Mouse (Mus musculus): ENCODE data around the gene Alg9. TPM values are rescaled to one million over a fixed set of nuclear protein-coding genes. Genes with fewer than 3 reads are reported as not detected.

Gene Alg9
- polyA plus RNA-seq, 1 experiment from 2014 or later = 50.3 TPM

GRCm38 (mm10) chr9:50884093-50884492 lies 109.3 kb downstream of the Alg9 start:
- no peak overlapping the region for H3K9ac ChIP-seq (replicated peaks)

GRCm38 (mm10) chr9:50884741-50885599 lies 110.2 kb downstream of the Alg9 start:
- ATAC-seq (replicated peaks) = 0 out of 2 replicates have a peak, but pooled peaks have one; percentile 23

More at GRCm38 (mm10) chr9:50884093-50884492, 109.3 kb downstream of the Alg9 start:
- Histone ChIP-seq H3K27ac (replicated peaks) (no peak overlapping the region), H3K4me2 (replicated peaks) (no peak overlapping the region), H3K36me3 (peaks cover 26% of the 10 kb centered on the region), H3K4me3 (no peak overlapping the region), H3K9me3 (no peaks in the 10 kb centered on the region), H3K27me3 (no peaks in the 10 kb centered on the region), H3K4me1 (peaks cover 22% of the 10 kb centered on the region)
- WGBS = 79% methylated on average over 8 of the region's 8 CpGs
- no peak for ATAC-seq (replicated peaks)

GRCm38 (mm10) chr9:50885600-50885987 lies 110.8 kb downstream of the Alg9 start:
- H3K27ac ChIP-seq (replicated peaks) = 0 out of 2 replicates have a peak overlapping the region, but pooled peaks have one; percentile 37

More at GRCm38 (mm10) chr9:50884741-50885599, 110.2 kb downstream of the Alg9 start:
- H3K9me3 ChIP-seq = no peaks in the 10 kb centered on the region
- WGBS = 72% methylated on average over 10 of the region's 10 CpGs
- no peaks in the 10 kb centered on the region for H3K27me3 ChIP-seq
- H3K27ac ChIP-seq (replicated peaks) = 0 out of 2 replicates have a peak overlapping the region, but pooled peaks have one; percentile 43
- no peak overlapping the region for H3K4me2 ChIP-seq (replicated peaks)
- H3K4me1 ChIP-seq = peaks cover 22% of the 10 kb centered on the region
- H3K9ac ChIP-seq (replicated peaks) = no peak overlapping the region
- H3K36me3 ChIP-seq = peaks cover 17% of the 10 kb centered on the region
- no peak overlapping the region for H3K4me3 ChIP-seq

GRCm38 (mm10) chr9:50886870-50887269 lies 112.1 kb downstream of the Alg9 start:
- 95% methylated on average over 1 of the region's 1 CpGs for WGBS
- no peak overlapping the region for H3K9ac ChIP-seq (replicated peaks)
- ATAC-seq (replicated peaks) = no peak

More at GRCm38 (mm10) chr9:50885600-50885987, 110.8 kb downstream of the Alg9 start:
- Histone ChIP-seq H3K4me2 (replicated peaks) (no peak overlapping the region), H3K4me3 (no peak overlapping the region), H3K4me1 (peaks cover 22% of the 10 kb centered on the region), H3K9ac (replicated peaks) (no peak overlapping the region), H3K36me3 (peaks cover 11% of the 10 kb centered on the region; the same call in 1 of the 2 replicates), H3K27me3 (no peaks in the 10 kb centered on the region), H3K9me3 (no peaks in the 10 kb centered on the region)
- no peak for ATAC-seq (replicated peaks)
- 76% methylated on average over 1 of the region's 1 CpGs for WGBS

DNA sequence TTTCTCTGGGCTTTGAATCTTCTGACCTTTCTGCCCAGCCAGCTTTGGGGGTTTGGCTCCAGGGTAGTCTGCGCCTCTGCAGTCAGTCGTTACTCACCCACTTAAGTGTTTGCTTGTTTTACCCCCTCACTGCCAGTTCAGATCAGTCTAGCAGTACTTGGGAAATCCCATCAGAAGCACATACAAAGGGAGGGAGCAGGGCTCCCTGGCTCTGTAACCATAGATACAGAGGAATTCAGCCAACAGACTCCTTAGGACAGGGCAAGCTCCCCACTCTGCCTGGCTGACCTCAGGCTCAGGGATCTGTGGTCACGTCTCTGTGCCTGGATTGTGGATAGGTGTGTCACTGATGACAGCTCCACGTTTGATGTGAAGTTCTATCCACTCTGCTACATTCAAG lies 112.5 kb downstream of the Alg9 start:
- peaks cover 22% of the 10 kb centered on the region for H3K4me1 ChIP-seq
- no peak overlapping the region for H3K4me3 ChIP-seq
- H3K4me2 ChIP-seq (replicated peaks) = no peak overlapping the region
- no peak for ATAC-seq (replicated peaks)
- H3K36me3 ChIP-seq = no peaks in the 10 kb centered on the region; the same call in 1 of the 2 replicates
- H3K9ac ChIP-seq (replicated peaks) = no peak overlapping the region
- H3K9me3 ChIP-seq = no peaks in the 10 kb centered on the region
- H3K27me3 ChIP-seq = no peaks in the 10 kb centered on the region
- 25% methylated on average over 4 of the region's 4 CpGs for WGBS
- no peak overlapping the region for H3K27ac ChIP-seq (replicated peaks)

More at GRCm38 (mm10) chr9:50886870-50887269, 112.1 kb downstream of the Alg9 start:
- peaks cover 22% of the 10 kb centered on the region for H3K4me1 ChIP-seq
- H3K27me3 ChIP-seq = no peaks in the 10 kb centered on the region
- H3K27ac ChIP-seq (replicated peaks) = no peak overlapping the region
- no peaks in the 10 kb centered on the region for H3K9me3 ChIP-seq
- no peak overlapping the region for H3K4me2 ChIP-seq (replicated peaks)
- no peak overlapping the region for H3K4me3 ChIP-seq
- H3K36me3 ChIP-seq = no peaks in the 10 kb centered on the region; the same call in 1 of the 2 replicates

GRCm38 (mm10) chr9:50889211-50889610 lies 114.4 kb downstream of the Alg9 start:
- no peak for ATAC-seq (replicated peaks)
- WGBS = 52% methylated on average over 6 of the region's 6 CpGs
- no peak overlapping the region for H3K27ac ChIP-seq (replicated peaks)
- no peaks in the 10 kb centered on the region for H3K9me3 ChIP-seq
- no peak overlapping the region for H3K9ac ChIP-seq (replicated peaks)
- no peak overlapping the region for H3K4me3 ChIP-seq
- no peaks in the 10 kb centered on the region for H3K27me3 ChIP-seq
- H3K4me1 ChIP-seq = peaks cover 25% of the 10 kb centered on the region
- H3K36me3 ChIP-seq = peaks cover 3% of the 10 kb centered on the region; the same call in 1 of the 2 replicates
- no peak overlapping the region for H3K4me2 ChIP-seq (replicated peaks)

DNA sequence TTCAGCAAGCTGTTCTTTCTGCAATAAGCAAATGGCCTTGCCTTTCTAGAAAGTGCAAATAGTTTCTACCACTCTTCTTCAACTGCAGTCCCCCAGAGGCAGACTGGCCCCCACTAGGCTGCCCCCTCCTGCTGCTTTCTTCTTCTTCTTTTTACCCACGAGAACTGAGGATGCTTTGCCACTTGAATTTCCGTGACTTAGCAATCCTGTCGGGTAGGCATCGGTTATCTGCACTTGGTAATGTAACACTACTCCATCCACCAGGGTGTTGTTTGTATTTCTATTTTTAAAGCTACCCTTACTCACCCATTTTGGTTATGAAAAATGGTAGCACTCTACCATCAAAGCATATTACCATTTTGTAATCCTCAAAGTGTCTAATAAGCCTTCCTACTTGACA lies 115.1 kb downstream of the Alg9 start:
- Histone ChIP-seq H3K27me3 (no peaks in the 10 kb centered on the region), H3K36me3 (peaks cover 10% of the 10 kb centered on the region; the same call in 1 of the 2 replicates), H3K4me2 (replicated peaks) (no peak overlapping the region), H3K9ac (replicated peaks) (no peak overlapping the region), H3K4me1 (peaks cover 19% of the 10 kb centered on the region), H3K9me3 (no peaks in the 10 kb centered on the region), H3K4me3 (no peak overlapping the region), H3K27ac (replicated peaks) (no peak overlapping the region)
- WGBS = 77% methylated on average over 4 of the region's 4 CpGs
- no peak for ATAC-seq (replicated peaks)

GRCm38 (mm10) chr9:50890494-50891090 lies 115.8 kb downstream of the Alg9 start:
- no peak overlapping the region for H3K4me2 ChIP-seq (replicated peaks)
- H3K9me3 ChIP-seq = no peaks in the 10 kb centered on the region
- WGBS = 87% methylated on average over 3 of the region's 3 CpGs
- H3K27me3 ChIP-seq = no peaks in the 10 kb centered on the region
- no peak for ATAC-seq (replicated peaks)
- peaks cover 14% of the 10 kb centered on the region; the same call in 1 of the 2 replicates for H3K36me3 ChIP-seq
- no peak overlapping the region for H3K27ac ChIP-seq (replicated peaks)
- no peak overlapping the region for H3K9ac ChIP-seq (replicated peaks)
- no peak overlapping the region for H3K4me3 ChIP-seq
- H3K4me1 ChIP-seq = peaks cover 13% of the 10 kb centered on the region; the same call in 1 of the 2 replicates

Other genes with a start within 250 kb of the Alg9 start
- gene Pts, start 246.3 kb upstream of the Alg9 start, polyA plus RNA-seq (2015; fragmentation: Nextera tagmentation; extraction: Ambion mirVana) = 89.4 and 93.4 TPM in 2 replicates
- 12.6 and 16.5 TPM in 2 replicates for gene Il18, start 220.2 kb upstream of the Alg9 start, polyA plus RNA-seq (2015; fragmentation: Nextera tagmentation; extraction: Ambion mirVana)
- gene Bco2, start 219.8 kb upstream of the Alg9 start, polyA plus RNA-seq (2015; fragmentation: Nextera tagmentation; extraction: Ambion mirVana) = 0.36 and 0.43 TPM in 2 replicates
- 0.19 and 0.31 TPM in 2 replicates for gene Tex12, start 213.7 kb upstream of the Alg9 start, polyA plus RNA-seq (2015; fragmentation: Nextera tagmentation; extraction: Ambion mirVana)
- 197 and 209 TPM in 2 replicates for gene Sdhd, start 171.2 kb upstream of the Alg9 start, polyA plus RNA-seq (2015; fragmentation: Nextera tagmentation; extraction: Ambion mirVana)
- 328 and 352 TPM in 2 replicates for gene Timm8b, start 171.1 kb upstream of the Alg9 start, polyA plus RNA-seq (2015; fragmentation: Nextera tagmentation; extraction: Ambion mirVana)
- gene Pih1d2, start 157.7 kb upstream of the Alg9 start, polyA plus RNA-seq (2015; fragmentation: Nextera tagmentation; extraction: Ambion mirVana) = 3.6 and 5.8 TPM in 2 replicates
- 22.8 and 23.3 TPM in 2 replicates for gene Nkapd1, start 157.6 kb upstream of the Alg9 start, polyA plus RNA-seq (2015; fragmentation: Nextera tagmentation; extraction: Ambion mirVana)
- 41.4 and 43.9 TPM in 2 replicates for gene Dlat, start 115.2 kb upstream of the Alg9 start, polyA plus RNA-seq (2015; fragmentation: Nextera tagmentation; extraction: Ambion mirVana)
- gene Dixdc1, start 35.5 kb upstream of the Alg9 start, polyA plus RNA-seq (2015; fragmentation: Nextera tagmentation; extraction: Ambion mirVana) = 24.7 and 26.9 TPM in 2 replicates
- 1.4 and 1.5 TPM in 2 replicates for gene 2310030G06Rik, start 28.5 kb upstream of the Alg9 start, polyA plus RNA-seq (2015; fragmentation: Nextera tagmentation; extraction: Ambion mirVana)
- gene Cryab, start 23.7 kb upstream of the Alg9 start, polyA plus RNA-seq (2015; fragmentation: Nextera tagmentation; extraction: Ambion mirVana) = 13.1 and 14.1 TPM in 2 replicates
- 1.4 TPM in 1 of 2 replicates, not detected in the other for gene Hspb2, start 22.7 kb upstream of the Alg9 start, polyA plus RNA-seq (2015; fragmentation: Nextera tagmentation; extraction: Ambion mirVana)
- gene Fdxacb1, start 6.8 kb upstream of the Alg9 start, polyA plus RNA-seq (2015; fragmentation: Nextera tagmentation; extraction: Ambion mirVana) = 10.9 and 11.0 TPM in 2 replicates
- gene 1110032A03Rik, start 501 bp downstream of the Alg9 start, polyA plus RNA-seq (2015; fragmentation: Nextera tagmentation; extraction: Ambion mirVana) = 46.5 and 55.9 TPM in 2 replicates
- gene Ppp2r1b, start 70.3 kb downstream of the Alg9 start, polyA plus RNA-seq (2015; fragmentation: Nextera tagmentation; extraction: Ambion mirVana) = 89.6 and 95.9 TPM in 2 replicates
- gene Sik2, start 234.1 kb downstream of the Alg9 start, polyA plus RNA-seq (2015; fragmentation: Nextera tagmentation; extraction: Ambion mirVana) = 19.5 and 21.2 TPM in 2 replicates

Data from forebrain, embryonic 15.5 days (tissue).